Mouse (Mus musculus) hindbrain, embryonic 14.5 days (tissue): ENCODE results near the gene Pde4d. TPM values are rescaled to one million over a fixed set of nuclear protein-coding genes. Genes with fewer than 3 reads are reported as not detected.

ENCODE experiments used
- ATAC-seq: fragments of 200-750 bp; cut with Nextera tagmentation; 2 replicates; pipeline ENCODE4 v1.8.0; 2017; ENCODE audit warnings: moderate number of reproducible peaks, mild to moderate bottlenecking, moderate TSS enrichment, moderate library complexity; ENCODE audit not compliant: low FRiP score
- DNase-seq: peaks from one replicate; pipeline ENCODE4 v3.0.0-alpha.2; 2015; ENCODE audit warnings: low spot score
- H3K27ac ChIP-seq: fragments of 300-500 bp; sonication (generic); 2 replicates; pipeline ENCODE4 v1.5.1; 2014; ENCODE audit warnings: mild to moderate bottlenecking, moderate library complexity
- H3K27me3 ChIP-seq: fragments of 300-500 bp; sonication (generic); 2 replicates; pipeline ENCODE4 v1.6.1; 2014; ENCODE audit warnings: mild to moderate bottlenecking, low read length, mixed read lengths; ENCODE audit not compliant: control insufficient read depth, insufficient read depth
- H3K36me3 ChIP-seq: fragments of 300-500 bp; sonication (generic); replicated peaks from 2 replicates; pipeline ENCODE4 v1.6.1; 2014; ENCODE audit not compliant: control insufficient read depth, insufficient read depth
- H3K4me1 ChIP-seq: fragments of 300-500 bp; sonication (generic); replicated peaks from 2 replicates; pipeline ENCODE4 v1.6.1; 2014; ENCODE audit warnings: antibody characterized with exemption, low read length, mixed read lengths; ENCODE audit not compliant: control insufficient read depth, insufficient read depth
- H3K4me2 ChIP-seq: fragments of 300-500 bp; sonication (generic); replicated peaks from 2 replicates; pipeline ENCODE4 v1.6.1; 2014; ENCODE audit warnings: mild to moderate bottlenecking, moderate library complexity
- H3K4me3 ChIP-seq: fragments of 300-500 bp; sonication (generic); replicated peaks from 2 replicates; pipeline ENCODE4 v1.5.1; 2014; ENCODE audit warnings: mild to moderate bottlenecking, low read length
- H3K9ac ChIP-seq: fragments of 300-500 bp; sonication (generic); 2 replicates; pipeline ENCODE4 v1.6.1; 2014
- H3K9me3 ChIP-seq: fragments of 300-500 bp; sonication (generic); 2 replicates; pipeline ENCODE4 v1.6.1; 2016; ENCODE audit warnings: low read length; ENCODE audit not compliant: control insufficient read depth
- WGBS: fragments of 180-500 bp; shearing (Covaris S2); extraction: QIAGEN DNeasy Blood & Tissue Kit; methylation state at CpG from one replicate; pipeline ENCODE4 v1.1.7; 2014; 5-methylcytosine and 5-hydroxymethylcytosine counted together
- polyA plus RNA-seq: library from polyadenylated mRNA; unstranded; fragments of >200 nt; fragmentation: Nextera tagmentation; extraction: Ambion mirVana; gene quantifications from 2 replicates; pipeline ENCODE4 v1.2.1, GENCODE M21; 2014

The Pde4d gene
- polyA plus RNA-seq, 1 experiment from 2014 or later: 23.2 TPM

GRCm38 (mm10) chr13:109420426-109420825, 970.7 kb downstream of the Pde4d start:
- peak; percentile 56 for DNase-seq
- Histone ChIP-seq H3K27me3 (no peaks in the 10 kb centered on the region), H3K36me3 (no peaks in the 10 kb centered on the region), H3K9me3 (no peaks in the 10 kb centered on the region), H3K4me3 (no peak overlapping the region), H3K9ac (no peak overlapping the region), H3K4me2 (no peak overlapping the region), H3K4me1 (no peaks in the 10 kb centered on the region), H3K27ac (no peak overlapping the region)
- WGBS: 39% methylated on average over 3 of the region's 3 CpGs
- no peak for ATAC-seq

GRCm38 (mm10) chr13:109424906-109425305, 975.2 kb downstream of the Pde4d start:
- Histone ChIP-seq H3K4me1 (no peaks in the 10 kb centered on the region), H3K4me2 (no peak overlapping the region), H3K36me3 (no peaks in the 10 kb centered on the region), H3K27me3 (no peaks in the 10 kb centered on the region), H3K4me3 (no peak overlapping the region), H3K9me3 (no peaks in the 10 kb centered on the region), H3K27ac (no peak overlapping the region), H3K9ac (no peak overlapping the region)
- ATAC-seq: no peak
- no peak for DNase-seq
- 70% methylated on average over 2 of the region's 2 CpGs for WGBS

- 85% methylated on average over 13 of the region's 13 CpGs for whole genome bisulfite sequencing
- Histone ChIP-seq H3K27me3 (no peaks in the 10 kb centered on the region), H3K36me3 (no peaks in the 10 kb centered on the region), H3K4me1 (no peaks in the 10 kb centered on the region), H3K9ac (no peak overlapping the region), H3K27ac (no peak overlapping the region), H3K9me3 (no peaks in the 10 kb centered on the region), H3K4me2 (no peak overlapping the region), H3K4me3 (no peak overlapping the region)
- DNase-seq: no peak
- no peak for ATAC-seq
Observed at GRCm38 (mm10) chr13:109425548-109425947, 975.8 kb downstream of the Pde4d start.

- H3K4me2 ChIP-seq: no peak overlapping the region
Observed at GRCm38 (mm10) chr13:109426058-109426457, 976.3 kb downstream of the Pde4d start.

GRCm38 (mm10) chr13:109427541-109427940, 977.8 kb downstream of the Pde4d start:
- ATAC-seq (no peak), DNase-seq (no peak)
- Histone ChIP-seq H3K4me1 (no peaks in the 10 kb centered on the region), H3K9ac (no peak overlapping the region), H3K4me3 (no peak overlapping the region), H3K27ac (no peak overlapping the region), H3K4me2 (no peak overlapping the region), H3K9me3 (no peaks in the 10 kb centered on the region), H3K27me3 (no peaks in the 10 kb centered on the region), H3K36me3 (no peaks in the 10 kb centered on the region)
- WGBS: 80% methylated on average over 7 of the region's 7 CpGs

More at GRCm38 (mm10) chr13:109426058-109426457, 976.3 kb downstream of the Pde4d start:
- ATAC-seq: no peak
- DNase-seq: no peak
- Histone ChIP-seq H3K27me3 (no peaks in the 10 kb centered on the region), H3K4me1 (no peaks in the 10 kb centered on the region), H3K4me3 (no peak overlapping the region), H3K9ac (no peak overlapping the region), H3K27ac (no peak overlapping the region), H3K36me3 (no peaks in the 10 kb centered on the region), H3K9me3 (no peaks in the 10 kb centered on the region)
- 81% methylated on average over 5 of the region's 5 CpGs for WGBS

- Histone ChIP-seq H3K4me1 (no peaks in the 10 kb centered on the region), H3K9me3 (no peaks in the 10 kb centered on the region), H3K27me3 (no peaks in the 10 kb centered on the region), H3K27ac (no peak overlapping the region), H3K4me2 (no peak overlapping the region), H3K36me3 (no peaks in the 10 kb centered on the region), H3K4me3 (no peak overlapping the region), H3K9ac (no peak overlapping the region)
- ATAC-seq (no peak), DNase-seq (no peak)
- WGBS: 90% methylated on average over 2 of the region's 2 CpGs
Observed at GRCm38 (mm10) chr13:109429544-109429943, 979.8 kb downstream of the Pde4d start.

- Histone ChIP-seq H3K9me3 (no peaks in the 10 kb centered on the region), H3K4me2 (no peak overlapping the region), H3K4me3 (no peak overlapping the region), H3K4me1 (peaks cover 11% of the 10 kb centered on the region), H3K27me3 (no peaks in the 10 kb centered on the region), H3K27ac (no peak overlapping the region), H3K9ac (no peak overlapping the region), H3K36me3 (no peaks in the 10 kb centered on the region)
- DNase-seq (no peak), ATAC-seq (no peak)
- WGBS: 65% methylated on average over 4 of the region's 4 CpGs
Observed at GRCm38 (mm10) chr13:109437231-109437776, 987.6 kb downstream of the Pde4d start.

GRCm38 (mm10) chr13:109439436-109440161, 989.9 kb downstream of the Pde4d start:
- H3K9ac ChIP-seq: peak overlapping the region; percentile 86
- DNase-seq: no peak
- WGBS: 63% methylated on average over 5 of the region's 5 CpGs

GRCm38 (mm10) chr13:109440331-109440730, 990.6 kb downstream of the Pde4d start:
- peak; percentile 84 for ATAC-seq
- H3K9me3 ChIP-seq: no peaks in the 10 kb centered on the region
- 1% methylated on average over 8 of the region's 8 CpGs for WGBS
- peaks cover 35% of the 10 kb centered on the region for H3K4me1 ChIP-seq
- peak overlapping the region; percentile 86 for H3K9ac ChIP-seq
- H3K4me3 ChIP-seq: peak overlapping the region; percentile 60
- DNase-seq: peak; percentile 84
- no peaks in the 10 kb centered on the region for H3K36me3 ChIP-seq
- H3K27me3 ChIP-seq: no peaks in the 10 kb centered on the region
- H3K27ac ChIP-seq: peak overlapping the region; percentile 96
- peak overlapping the region; percentile 81 for H3K4me2 ChIP-seq

More at GRCm38 (mm10) chr13:109439436-109440161, 989.9 kb downstream of the Pde4d start:
- no peak for ATAC-seq
- H3K4me1 ChIP-seq: peaks cover 28% of the 10 kb centered on the region
- no peaks in the 10 kb centered on the region for H3K36me3 ChIP-seq
- H3K9me3 ChIP-seq: no peaks in the 10 kb centered on the region
- peak overlapping the region; percentile 81 for H3K4me2 ChIP-seq
- H3K4me3 ChIP-seq: peak overlapping the region; percentile 60
- H3K27ac ChIP-seq: peak overlapping the region; percentile 96
- H3K27me3 ChIP-seq: no peaks in the 10 kb centered on the region
